Mouse (Mus musculus): ENCODE data around the gene Sept9.
"Not testable (repeated sequence)": the region's sequence is repeated elsewhere in the genome, so short reads cannot be mapped to it uniquely, and the experiment has no call there.

Gene Sept9

GRCm38 (mm10) chr11:117313446-117313845 lies 114.0 kb downstream of the Sept9 start:
- DNase-seq (ENCODE audit: low spot score) = no peak

- DNase-seq (ENCODE audit: low spot score) = no peak
Measured at GRCm38 (mm10) chr11:117314026-117314425, 114.6 kb downstream of the Sept9 start.

GRCm38 (mm10) chr11:117314520-117314919 lies 115.1 kb downstream of the Sept9 start:
- no peak for DNase-seq (ENCODE audit: low spot score)

GRCm38 (mm10) chr11:117315309-117315708 lies 115.8 kb downstream of the Sept9 start:
- DNase-seq (ENCODE audit: low spot score) = no peak

- peak; percentile 63 for DNase-seq (ENCODE audit: low spot score)
Measured at GRCm38 (mm10) chr11:117316441-117317331, 117.2 kb downstream of the Sept9 start.

- DNase-seq (ENCODE audit: low spot score) = peak; percentile 69
Measured at GRCm38 (mm10) chr11:117317429-117318101, 118.1 kb downstream of the Sept9 start.

- peak; percentile 81 for DNase-seq (ENCODE audit: low spot score)
Measured at GRCm38 (mm10) chr11:117318202-117318601, 118.7 kb downstream of the Sept9 start.

GRCm38 (mm10) chr11:117318731-117319542 lies 119.5 kb downstream of the Sept9 start:
- DNase-seq (ENCODE audit: low spot score) = peak; percentile 54

GRCm38 (mm10) chr11:117319543-117320335 lies 120.3 kb downstream of the Sept9 start:
- peak; percentile 73 for DNase-seq (ENCODE audit: low spot score)

- DNase-seq (ENCODE audit: low spot score) = no peak
Measured at GRCm38 (mm10) chr11:117320482-117320881, 121.0 kb downstream of the Sept9 start.

- DNase-seq (ENCODE audit: low spot score) = peak; percentile 84
Measured at GRCm38 (mm10) chr11:117321311-117321971, 122.0 kb downstream of the Sept9 start.

- DNase-seq (ENCODE audit: low spot score) = no peak
Measured at GRCm38 (mm10) chr11:117322311-117322710, 122.8 kb downstream of the Sept9 start.

- no peak for DNase-seq (ENCODE audit: low spot score)
Measured at GRCm38 (mm10) chr11:117322730-117323579, 123.5 kb downstream of the Sept9 start.

GRCm38 (mm10) chr11:117323976-117324574 lies 124.6 kb downstream of the Sept9 start:
- DNase-seq (ENCODE audit: low spot score) = no peak

- not testable (repeated sequence) for DNase-seq (ENCODE audit: low spot score)
Measured at GRCm38 (mm10) chr11:117324718-117325117, 125.3 kb downstream of the Sept9 start.

- DNase-seq (ENCODE audit: low spot score) = no peak
Measured at GRCm38 (mm10) chr11:117325131-117325467, 125.6 kb downstream of the Sept9 start.

GRCm38 (mm10) chr11:117325468-117326139 lies 126.1 kb downstream of the Sept9 start:
- peak; percentile 60 for DNase-seq (ENCODE audit: low spot score)

GRCm38 (mm10) chr11:117326140-117326725 lies 126.8 kb downstream of the Sept9 start:
- no peak for DNase-seq (ENCODE audit: low spot score)

Measured in embryo, embryonic 10 days (tissue).